Mouse (Mus musculus): Measurements from ENCODE around the gene Hspa1b.
"Not testable (repeated sequence)": the region's sequence is repeated elsewhere in the genome, so short reads cannot be mapped to it uniquely, and the experiment has no call there.

The Hspa1b gene

GRCm38 (mm10) chr17:34959130-34959778, at the start of gene Hspa1b:
TSS of gene Hspa1b (minus strand) at chr17:34959238.
- DNase-seq: peak; percentile 85

DNA sequence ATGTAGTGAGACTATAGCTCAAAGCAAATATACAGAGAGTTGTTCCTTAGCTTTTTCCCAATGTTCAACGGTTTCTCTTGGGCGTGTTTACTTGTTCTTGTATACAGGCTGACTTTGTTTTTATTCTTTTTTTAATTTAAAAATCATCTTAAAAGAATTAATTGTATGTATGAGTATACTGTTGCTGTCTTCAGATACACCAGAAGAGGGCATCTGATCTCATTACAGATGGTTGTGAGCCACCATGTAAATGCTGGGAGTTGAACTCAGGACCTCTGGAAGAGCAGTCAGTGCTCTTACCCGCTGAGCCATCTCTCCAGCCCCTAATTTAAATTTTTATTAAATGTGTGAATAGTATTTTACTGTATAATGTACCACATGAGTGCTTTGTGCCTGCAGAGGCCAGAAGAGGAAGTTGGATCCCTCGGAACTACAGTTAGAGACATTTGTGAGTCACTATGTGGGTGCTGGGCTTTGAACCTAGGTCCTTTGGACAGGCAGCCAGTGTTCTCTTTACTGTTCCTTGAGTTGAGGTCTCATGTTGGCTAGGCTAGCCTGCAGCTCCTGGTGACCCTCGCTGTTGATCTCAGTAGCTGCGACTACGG, 48.5 kb upstream of the Hspa1b start:
- DNase-seq: no peak

DNA sequence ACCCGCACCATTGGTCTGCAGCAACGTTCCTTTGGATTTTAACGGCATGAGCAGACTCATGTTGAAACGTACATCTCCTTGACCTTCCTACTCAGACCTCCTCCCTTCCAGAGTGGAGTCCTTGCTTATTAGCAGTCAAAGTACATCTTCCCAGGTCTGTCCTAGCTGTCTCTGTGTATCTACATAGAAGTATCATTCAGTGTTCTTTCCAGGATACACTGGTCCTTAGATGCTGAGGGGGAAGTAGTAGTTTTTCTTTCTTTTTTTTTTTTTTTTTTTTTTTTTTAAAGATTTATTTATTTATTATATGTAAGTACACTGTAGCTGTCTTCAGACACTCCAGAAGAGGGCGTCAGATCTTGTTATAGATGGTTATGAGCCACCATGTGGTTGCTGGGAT, 46.9 kb upstream of the Hspa1b start:
- DNase-seq: not testable (repeated sequence)

- no peak for DNase-seq
Measured at GRCm38 (mm10) chr17:35005158-35005557, 46.1 kb upstream of the Hspa1b start.

GRCm38 (mm10) chr17:35004075-35004717, 45.2 kb upstream of the Hspa1b start:
- no peak for DNase-seq

DNA sequence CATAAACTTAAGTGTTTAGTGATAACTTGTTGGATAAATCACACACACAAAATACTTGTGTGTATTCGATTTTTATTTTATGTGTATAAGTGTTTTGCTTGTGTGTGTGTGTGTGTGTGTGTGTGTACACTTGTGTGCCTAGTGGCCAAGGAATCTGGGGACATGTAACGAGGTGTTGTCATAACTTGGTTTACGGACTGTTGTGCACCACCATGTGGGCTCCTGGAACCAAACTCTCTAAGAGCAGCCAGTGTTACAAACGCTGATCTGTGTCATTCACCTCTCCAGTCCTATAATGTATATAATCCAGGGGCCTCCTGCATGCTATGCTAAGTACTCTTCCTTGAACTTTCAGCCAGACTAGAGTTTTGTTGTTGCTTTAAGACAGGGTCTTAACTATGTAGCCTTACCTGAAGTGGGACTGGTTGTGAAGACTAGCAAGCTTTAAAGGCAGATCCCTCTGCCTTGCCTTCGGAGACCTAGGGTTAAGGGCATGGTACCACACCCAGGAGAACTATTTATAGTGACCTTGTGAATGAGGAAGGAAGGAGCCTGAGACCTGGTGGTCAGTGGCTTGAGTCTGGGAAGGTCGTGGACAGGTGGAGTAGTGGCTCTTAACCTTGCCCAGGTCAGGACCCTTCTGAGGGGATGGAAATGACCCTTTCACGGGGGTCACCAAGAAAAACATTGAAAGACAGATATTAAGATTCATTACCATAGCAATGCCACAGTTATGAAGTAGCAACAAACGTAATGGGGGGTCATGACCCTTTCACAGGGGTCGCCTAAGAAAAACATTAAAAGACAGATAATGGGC, 44.2 kb upstream of the Hspa1b start:
- DNase-seq: no peak

DNA sequence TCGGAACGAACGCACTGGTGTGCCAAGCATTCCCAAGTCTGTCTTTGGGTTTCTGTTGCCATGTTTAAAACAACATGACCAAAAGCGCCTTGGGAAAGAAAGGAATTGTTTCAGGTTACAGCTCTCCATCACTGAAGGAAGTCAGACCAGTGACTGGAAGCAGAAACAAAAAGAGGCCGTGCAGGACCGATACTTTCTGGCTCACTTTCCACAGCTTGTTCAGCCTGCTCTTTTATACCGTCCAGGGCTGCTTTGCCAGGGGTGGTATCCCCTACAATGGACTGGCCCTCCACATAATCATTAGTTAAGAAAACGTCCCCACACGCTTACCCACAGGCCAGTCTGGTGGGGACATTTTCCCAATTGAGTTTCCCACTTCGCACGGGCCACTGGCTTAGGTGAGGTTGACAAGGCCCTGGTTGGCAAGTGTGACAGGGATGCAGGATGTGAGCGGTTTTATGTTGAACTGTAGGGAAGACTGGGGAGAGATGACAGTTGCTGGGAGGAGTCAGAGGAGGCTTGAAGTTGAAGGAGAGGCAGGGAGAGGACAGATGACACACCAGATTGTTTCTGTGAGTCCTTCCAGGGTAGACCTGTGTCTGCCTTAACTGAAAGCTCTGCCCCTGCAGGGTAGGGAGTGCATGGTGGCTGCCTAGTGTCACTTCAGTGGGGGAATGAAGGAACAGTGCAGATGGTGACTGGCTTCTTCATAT, 43.3 kb upstream of the Hspa1b start:
- no peak for DNase-seq

GRCm38 (mm10) chr17:35001452-35002152, 42.6 kb upstream of the Hspa1b start:
- DNase-seq: no peak

DNA sequence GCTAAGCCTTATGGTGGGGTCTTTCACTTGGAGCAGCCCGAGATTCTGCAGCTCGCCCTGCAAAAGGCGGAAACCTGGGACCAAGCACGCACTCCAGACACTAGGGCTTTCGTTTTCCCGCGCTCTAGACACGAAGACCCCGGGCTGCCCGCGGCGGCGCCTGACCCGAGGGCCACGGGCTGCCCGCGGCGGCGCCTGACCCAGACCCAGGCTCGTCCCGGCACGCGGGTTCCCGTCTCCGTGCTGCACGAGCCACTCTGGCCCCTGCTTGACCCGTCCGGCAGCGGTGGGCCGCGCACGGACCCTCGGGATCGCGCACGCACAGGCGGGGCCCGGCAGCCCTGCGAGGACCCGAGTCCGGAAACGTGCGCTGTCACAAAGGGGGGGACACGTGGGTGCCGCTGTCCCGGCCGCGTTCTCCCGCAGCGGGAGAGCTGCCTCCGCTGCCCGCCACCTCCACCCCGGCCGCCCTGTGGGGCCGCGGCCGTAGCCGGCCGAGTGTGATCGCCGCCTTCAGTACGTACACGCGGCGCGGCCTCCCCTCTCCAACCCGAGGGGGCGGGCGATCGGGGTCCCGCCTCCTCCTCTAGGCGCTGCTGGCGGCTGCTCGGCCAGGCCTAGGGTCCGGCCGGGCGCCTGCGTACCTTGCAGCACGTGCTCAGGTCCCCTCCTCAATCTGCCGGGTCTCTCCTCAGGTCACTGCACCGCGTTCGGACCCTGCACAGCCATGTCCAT, 41.8 kb upstream of the Hspa1b start, which contains the start of gene Vars:
Gene Vars, plus strand, starts transcription at position 271 of the 735 bp plus-strand sequence.
- peak; percentile 70 for DNase-seq

DNA sequence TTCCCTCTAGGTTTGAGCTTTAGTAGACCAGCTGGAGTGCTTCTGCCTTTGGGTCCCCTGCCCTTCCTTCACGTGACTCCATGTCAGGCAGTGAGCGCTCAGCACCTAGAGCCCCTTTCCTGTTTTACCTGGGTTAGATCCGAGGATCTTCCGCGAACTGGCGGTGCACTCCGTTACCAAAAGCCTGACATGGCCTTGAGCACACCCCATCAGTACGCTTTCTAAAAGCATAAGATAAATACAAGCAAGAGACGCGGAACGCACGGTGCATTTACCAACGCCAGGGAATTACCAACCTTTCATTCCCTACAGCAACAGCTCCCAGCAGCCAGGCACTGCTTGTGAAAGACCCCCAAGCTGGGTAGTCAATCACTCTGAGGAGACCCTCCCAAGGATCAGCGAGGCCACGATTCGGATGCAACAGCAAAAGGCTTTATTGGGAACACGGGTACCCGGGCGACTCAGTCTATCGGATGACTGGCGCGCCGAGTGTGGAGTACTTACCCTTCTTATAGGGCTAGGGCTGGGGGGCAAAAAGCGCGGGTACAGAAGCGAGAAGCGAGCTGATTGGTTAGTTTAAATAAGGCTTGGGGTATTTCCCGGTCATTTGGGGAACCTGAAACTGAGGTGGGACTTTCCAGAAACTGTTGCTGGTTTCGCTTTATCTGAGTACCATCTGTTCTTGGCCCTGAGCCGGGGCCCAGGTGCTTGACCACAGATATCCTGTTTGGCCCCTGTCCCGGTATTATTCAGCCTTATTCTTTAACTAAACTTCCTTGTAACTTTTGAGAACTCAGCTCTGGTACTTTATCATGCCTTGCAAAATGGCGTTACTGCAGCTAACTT, 41.1 kb upstream of the Hspa1b start:
- not testable (repeated sequence) for DNase-seq

DNA sequence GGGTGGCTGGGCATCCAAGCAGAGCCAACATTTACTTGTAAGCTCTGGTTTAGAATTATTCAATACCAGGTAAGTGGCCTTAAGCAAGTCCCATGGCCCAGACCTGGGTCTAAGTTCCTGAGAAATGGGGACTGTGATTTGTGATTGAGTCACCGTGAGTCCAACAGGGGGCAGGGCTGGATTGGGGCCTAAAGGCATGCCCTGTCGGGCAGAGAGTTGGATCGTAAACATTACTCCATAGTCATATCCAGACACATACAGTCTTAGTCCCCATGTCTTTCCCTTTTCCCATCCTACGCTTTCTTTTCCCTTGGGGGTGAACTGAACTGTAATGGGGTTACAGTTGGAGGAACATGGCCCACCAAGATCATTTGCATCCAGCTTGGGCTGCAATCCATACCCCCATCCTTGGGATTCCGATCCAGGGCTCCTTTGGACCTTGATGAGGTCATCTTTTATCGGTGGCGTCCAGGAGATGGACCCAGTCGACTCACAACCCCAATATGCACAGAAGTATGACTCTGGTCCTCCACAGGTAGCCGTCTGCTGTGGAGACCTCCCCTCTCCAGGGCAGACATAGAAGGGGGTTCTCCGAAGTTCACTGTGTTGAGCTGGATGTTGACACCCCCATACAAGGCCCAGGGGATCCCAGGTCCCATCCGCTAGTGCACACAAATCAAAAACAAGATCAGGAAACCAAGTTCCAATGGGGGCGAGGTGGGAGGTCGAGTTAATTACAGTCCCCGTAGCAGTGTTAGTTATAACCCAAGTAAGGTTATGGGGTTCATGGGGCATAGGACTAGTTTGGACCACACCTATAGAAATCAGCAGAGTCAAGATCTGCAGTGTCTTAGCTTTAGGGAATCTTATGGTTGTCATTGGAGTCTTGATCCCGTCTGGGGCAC, 39.7 kb upstream of the Hspa1b start:
- DNase-seq: no peak

- no peak for DNase-seq
Measured at GRCm38 (mm10) chr17:34997142-34997483, 38.1 kb upstream of the Hspa1b start.

GRCm38 (mm10) chr17:34996411-34997141, 37.5 kb upstream of the Hspa1b start:
- DNase-seq: no peak

GRCm38 (mm10) chr17:34995927-34996326, 36.9 kb upstream of the Hspa1b start:
- DNase-seq: not testable (repeated sequence)

DNA sequence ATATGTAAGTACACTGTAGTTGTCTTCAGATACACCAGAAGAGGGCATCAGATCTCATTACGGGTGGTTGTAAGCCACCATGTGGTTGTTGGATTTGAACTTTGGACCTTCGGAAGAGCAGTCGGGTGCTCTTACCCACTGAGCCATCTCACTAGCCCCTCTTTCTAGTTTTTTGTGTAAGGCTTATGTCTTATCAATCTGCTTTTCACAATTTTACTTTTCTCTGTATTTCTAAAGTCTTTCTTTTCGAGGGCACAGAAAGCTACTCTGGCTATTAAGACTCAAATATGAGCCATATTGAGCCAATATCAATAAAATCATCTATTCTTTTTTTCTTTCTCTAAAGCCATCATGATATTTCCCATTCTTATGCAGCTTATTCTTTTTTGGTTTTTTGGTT, 36.2 kb upstream of the Hspa1b start:
- not testable (repeated sequence) for DNase-seq

GRCm38 (mm10) chr17:34994751-34995150, 35.7 kb upstream of the Hspa1b start:
- no peak for DNase-seq

DNA sequence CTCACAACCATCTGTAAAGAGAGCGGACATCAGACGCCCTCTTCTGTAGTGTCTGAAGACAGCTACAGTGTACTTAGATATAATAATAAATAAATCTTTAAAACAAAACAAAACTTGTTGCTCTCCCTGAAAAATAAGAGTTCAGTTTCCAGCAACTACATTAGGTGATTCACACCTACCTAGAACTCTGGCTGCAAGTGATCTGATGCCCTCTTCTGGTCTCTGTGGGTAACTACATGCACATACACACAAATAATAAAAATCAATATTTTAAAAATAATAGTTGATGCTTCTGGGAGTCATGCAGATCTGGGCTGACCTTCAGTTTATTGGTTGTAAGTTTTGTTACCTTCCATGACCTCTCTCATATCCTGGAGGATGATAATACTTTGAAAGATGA, 25.2 kb upstream of the Hspa1b start:
- no peak for DNase-seq

DNA sequence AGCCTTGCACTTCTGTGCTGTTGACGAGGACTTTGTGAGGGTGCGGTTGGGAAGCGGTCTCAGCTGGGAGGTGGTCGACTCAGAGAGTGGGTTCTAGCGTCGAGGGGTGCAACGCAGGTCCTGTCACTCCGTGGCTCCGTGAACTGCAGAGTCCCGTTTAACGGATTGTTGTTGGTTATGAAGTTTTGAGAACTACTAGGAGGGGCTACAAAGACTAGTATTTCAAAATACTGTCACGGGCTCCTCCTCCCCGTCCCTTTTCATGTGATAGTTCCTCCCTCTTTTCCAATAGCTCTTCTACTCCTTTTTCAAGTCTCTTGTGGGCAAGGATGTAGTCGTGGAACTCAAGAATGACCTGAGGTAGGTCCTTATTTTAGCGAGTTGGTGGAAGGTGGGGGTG, 23.3 kb upstream of the Hspa1b start:
- DNase-seq: no peak
